Mouse (Mus musculus): ENCODE measurements at regions not wholly inside any gene's neighbourhood (a gene's known extent, or its start where the extent isn't known, plus 50 kb on each side); places are given as distances from the start of the nearest gene placed in this dataset.

GRCm38 (mm10) chr9:61595170-61595967, 223.2 kb downstream of the Tle3 start:
- TF ChIP-seq CTCF (IDR thresholded peaks at IDR 0.05; ENCODE audit: low read depth): no peak
- TF ChIP-seq EP300 (IDR thresholded peaks at IDR 0.05; ENCODE audit: low read depth): no peak
